In genomic region chr11:118821353-118821752, GRCm38 (mm10) we compare ENCODE assay signal across 17 mouse cellular contexts.
DNase-seq lines count a peak whose midpoint lies in the region; TF ChIP-seq lines count a peak whose summit lies in the region.
"Had no signal": no experiment of that assay in that cellular context is flagged by ENCODE, and none has a peak within 500 bp of the region (broad histone marks: within the 10 kb centered on the region; RNA-seq: fewer than 3 reads in every experiment).

No protein-coding gene starts in this region.

- H3K4me3 ChIP-seq in layer of hippocampus, adult 2 months = no peak overlapping the region
- no peak overlapping the region for H3K4me3 ChIP-seq in cortical plate, adult 2 months (ENCODE audit: insufficient read depth, low read length)
- H3K4me3 ChIP-seq: forebrain, embryonic 13.5 days; limb, embryonic 15.5 days; midbrain, embryonic 10.5 days had no signal

- no peak for DNase-seq in layer of hippocampus, adult 2 months (ENCODE audit: low spot score in 2 of 2)
- no peak for DNase-seq in layer of hippocampus, adult 18-20 months (ENCODE audit: low spot score in 2 of 2)
- peak; percentile 47 for DNase-seq in gastrocnemius, postnatal 14 days
- peak; percentile 21 to 40 for DNase-seq in heart, postnatal 36 days
- no peak for DNase-seq in frontal cortex, postnatal 36 days (ENCODE audit: low spot score in 2 of 2)
- DNase-seq in B cell, adult 2 months = no peak
- DNase-seq: adrenal gland, adult 2 months; cerebellum, adult 11 months; kidney, adult 9 months; liver, postnatal 0 days; retina, postnatal 1 day; spleen, adult 18-20 months; thymus, postnatal 36 days had no signal

- TF ChIP-seq CTCF in layer of hippocampus, adult 2 months (conservative IDR thresholded peaks at IDR 0.05) = no peak
- TF ChIP-seq CTCF in cortical plate, adult 2 months (IDR thresholded peaks at IDR 0.05; ENCODE audit: extremely low read depth, insufficient read depth, low read length) = no peak

- H3K27ac ChIP-seq in layer of hippocampus, adult 2 months = peak overlapping the region; percentile 52; the same call in 1 of the 2 replicates
- 0 out of 2 replicates have a peak overlapping the region, but pooled peaks have one; percentile 28 for H3K27ac ChIP-seq in cortical plate, adult 2 months (ENCODE audit: insufficient read depth, low read length)
- H3K27ac ChIP-seq: forebrain, embryonic 13.5 days; limb, embryonic 15.5 days; midbrain, embryonic 10.5 days had no signal

- TF ChIP-seq POLR2A in cortical plate, adult 2 months (IDR thresholded peaks at IDR 0.05; ENCODE audit: extremely low read depth, insufficient read depth, low read length) = no peak

- peaks cover 22% of the 10 kb centered on the region for H3K4me1 ChIP-seq in cortical plate, adult 2 months (ENCODE audit: control insufficient read depth, insufficient read depth, low read length)
- H3K4me1 ChIP-seq: limb, embryonic 15.5 days had no signal

- intact Hi-C loops in gastrocnemius, postnatal 14 days (cut with DNase I; ENCODE audit: low total_unique reads) = no loop called here
- intact Hi-C loops in heart, postnatal 36 days (cut with DNase I) = no loop called here

Comparison
In these comparisons a context has a peak if more than half of its experiments do, and no peak if none do; other contexts are left out.
1. DNase-seq: peak in gastrocnemius, postnatal 14 days (single experiment) and heart, postnatal 36 days (2 of 2); none in layer of hippocampus, adult 2 months (0 of 2), layer of hippocampus, adult 18-20 months (0 of 2), frontal cortex, postnatal 36 days (0 of 2) and B cell, adult 2 months (0 of 2).